Mouse (Mus musculus): ENCODE measurements at regions not wholly inside any gene's neighbourhood (a gene's known extent, or its start where the extent isn't known, plus 50 kb on each side); places are given as distances from the start of the nearest gene placed in this dataset.

DNA sequence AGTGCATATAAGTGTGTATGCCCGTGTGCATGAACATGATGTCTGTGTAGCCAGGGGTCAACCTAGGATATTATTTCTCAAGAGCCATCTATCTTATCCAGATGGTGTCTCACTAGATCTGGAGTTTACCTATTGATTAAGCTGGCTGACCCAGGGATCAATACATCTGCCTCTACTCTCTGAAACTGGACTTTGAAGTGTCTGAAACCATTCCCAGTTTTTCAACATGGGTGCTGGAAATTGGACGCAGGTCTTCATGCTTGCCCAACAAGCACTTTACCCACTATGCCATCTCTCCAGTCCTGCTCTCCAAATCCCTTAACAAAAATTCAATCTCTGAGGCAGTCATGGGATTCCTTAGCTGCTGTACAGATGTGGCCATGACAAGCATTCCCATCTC, 197.1 kb downstream of the Emx2 start:
- TF ChIP-seq CTCF (IDR thresholded peaks at IDR 0.05; ENCODE audit: control insufficient read depth, insufficient read depth, insufficient read length) (no peak), USF1 (IDR thresholded peaks at IDR 0.05; ENCODE audit: low read depth) (no peak), CEBPB (IDR thresholded peaks at IDR 0.05; ENCODE audit: low read depth) (no peak), MAX (IDR thresholded peaks at IDR 0.05) (no peak), FOSL1 (IDR thresholded peaks at IDR 0.05; ENCODE audit: insufficient read depth, low read length, poor library complexity, severe bottlenecking) (no peak)
